Mouse (Mus musculus): ENCODE data around the gene Rere.
"Not testable (repeated sequence)": the region's sequence is repeated elsewhere in the genome, so short reads cannot be mapped to it uniquely, and the experiment has no call there.

Rere gene

GRCm38 (mm10) chr4:150598686-150599085 is 317.2 kb downstream of the Rere start:
- no peak for DNase-seq (ENCODE audit: extremely low spot score, low read depth, low spot score)

GRCm38 (mm10) chr4:150599119-150599992 is 317.9 kb downstream of the Rere start:
- no peak for DNase-seq (ENCODE audit: extremely low spot score, low read depth, low spot score)

GRCm38 (mm10) chr4:150600503-150600902 is 319.1 kb downstream of the Rere start:
- not testable (repeated sequence) for DNase-seq (ENCODE audit: extremely low spot score, low read depth, low spot score)

- no peak for DNase-seq (ENCODE audit: extremely low spot score, low read depth, low spot score)
Observed at GRCm38 (mm10) chr4:150601489-150601888, 320.0 kb downstream of the Rere start.

GRCm38 (mm10) chr4:150603366-150604061 is 322.1 kb downstream of the Rere start:
- DNase-seq (ENCODE audit: extremely low spot score, low read depth, low spot score): no peak

- no peak for DNase-seq (ENCODE audit: extremely low spot score, low read depth, low spot score)
Observed at GRCm38 (mm10) chr4:150605804-150606203, 324.4 kb downstream of the Rere start.

- no peak for DNase-seq (ENCODE audit: extremely low spot score, low read depth, low spot score)
Observed at GRCm38 (mm10) chr4:150606449-150607161, 325.2 kb downstream of the Rere start.

GRCm38 (mm10) chr4:150608670-150609069 is 327.2 kb downstream of the Rere start:
- DNase-seq (ENCODE audit: extremely low spot score, low read depth, low spot score): no peak

- DNase-seq (ENCODE audit: extremely low spot score, low read depth, low spot score): no peak
Observed at GRCm38 (mm10) chr4:150613715-150614114, 332.3 kb downstream of the Rere start.

GRCm38 (mm10) chr4:150615251-150616028 is 334.0 kb downstream of the Rere start:
- no peak for DNase-seq (ENCODE audit: extremely low spot score, low read depth, low spot score)

- DNase-seq (ENCODE audit: extremely low spot score, low read depth, low spot score): no peak
Observed at GRCm38 (mm10) chr4:150616029-150616420, 334.6 kb downstream of the Rere start.

- no peak for DNase-seq (ENCODE audit: extremely low spot score, low read depth, low spot score)
Observed at GRCm38 (mm10) chr4:150616841-150617240, 335.4 kb downstream of the Rere start.

GRCm38 (mm10) chr4:150619011-150619410 is 337.6 kb downstream of the Rere start:
- DNase-seq (ENCODE audit: extremely low spot score, low read depth, low spot score): no peak

GRCm38 (mm10) chr4:150622641-150623040 is 341.2 kb downstream of the Rere start:
- no peak for DNase-seq (ENCODE audit: extremely low spot score, low read depth, low spot score)

GRCm38 (mm10) chr4:150624214-150624823 is 342.9 kb downstream of the Rere start:
- no peak for DNase-seq (ENCODE audit: extremely low spot score, low read depth, low spot score)

- DNase-seq (ENCODE audit: extremely low spot score, low read depth, low spot score): no peak
Observed at GRCm38 (mm10) chr4:150624933-150625332, 343.5 kb downstream of the Rere start.

- peak; percentile 46 for DNase-seq (ENCODE audit: extremely low spot score, low read depth, low spot score)
Observed at GRCm38 (mm10) chr4:150625425-150625824, 344.0 kb downstream of the Rere start.

GRCm38 (mm10) chr4:150625951-150626732 is 344.7 kb downstream of the Rere start:
- no peak for DNase-seq (ENCODE audit: extremely low spot score, low read depth, low spot score)

GRCm38 (mm10) chr4:150629266-150629665 is 347.8 kb downstream of the Rere start:
- DNase-seq (ENCODE audit: extremely low spot score, low read depth, low spot score): no peak

- DNase-seq (ENCODE audit: extremely low spot score, low read depth, low spot score): no peak
Observed at GRCm38 (mm10) chr4:150635568-150635967, 354.1 kb downstream of the Rere start.

Measured in hindlimb bud, embryonic 11.5 days (tissue).